Mouse (Mus musculus): Measurements from ENCODE around the gene Sntg2. TPM values are rescaled to one million over a fixed set of nuclear protein-coding genes. Genes with fewer than 3 reads are reported as not detected.

Sntg2 gene
- total and polyA plus RNA-seq, 3 experiments, result 0.29 to 0.55 (median 0.48) TPM

GRCm38 (mm10) chr12:30240891-30241290, 132.3 kb downstream of the Sntg2 start:
- intact Hi-C loops (cut with DNase I), result no loop called here
- WGBS, result 69% methylated on average over 3 of the region's 3 CpGs
- Histone ChIP-seq H3K4me1 (ENCODE audit: control insufficient read depth, insufficient read depth, low read length) (no peaks in the 10 kb centered on the region), H3K27ac (no peak overlapping the region), H3K36me3 (ENCODE audit: control insufficient read depth, insufficient read depth, low read length) (no peaks in the 10 kb centered on the region), H3K4me3 (no peak overlapping the region), H3K9ac (ENCODE audit: low read depth, low read length) (no peak overlapping the region), H3K79me2 (replicated peaks; ENCODE audit: control insufficient read depth, insufficient read depth, low read length) (no peaks in the 10 kb centered on the region), H3K27me3 (ENCODE audit: control insufficient read depth, insufficient read depth, low read length) (no peaks in the 10 kb centered on the region)
- DNase-seq, result no peak
- no peak for TF ChIP-seq POLR2A (IDR thresholded peaks at IDR 0.05; ENCODE audit: insufficient read depth, low read depth, low read length)

DNA sequence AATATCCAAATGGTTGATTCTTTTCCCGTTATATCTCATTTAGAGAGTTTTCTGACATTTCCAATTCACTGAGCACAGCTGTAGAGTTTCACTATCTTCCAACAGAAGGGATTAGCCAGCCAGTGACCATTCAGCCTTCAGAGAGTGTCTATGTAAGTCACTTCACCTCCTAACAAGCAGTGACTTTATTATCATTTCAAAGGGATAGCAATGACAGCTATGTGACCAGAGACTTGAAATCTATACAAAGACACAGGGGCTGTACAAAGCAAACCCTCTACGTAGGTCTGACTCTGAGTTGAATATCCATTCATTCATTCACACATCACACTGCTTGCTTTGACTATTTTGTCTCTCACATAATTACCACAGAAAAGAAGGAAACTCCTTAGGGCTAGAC, 138.2 kb downstream of the Sntg2 start:
- no peak for TF ChIP-seq EP300 (IDR thresholded peaks at IDR 0.05; ENCODE audit: insufficient read depth, low read depth, low read length)
- no peak for TF ChIP-seq CTCF (IDR thresholded peaks at IDR 0.05)
- no peak for TF ChIP-seq POLR2A (IDR thresholded peaks at IDR 0.05; ENCODE audit: insufficient read depth, low read depth, low read length)
- Histone ChIP-seq H3K36me3 (ENCODE audit: control insufficient read depth, insufficient read depth, low read length) (no peaks in the 10 kb centered on the region), H3K4me3 (no peak overlapping the region), H3K27me3 (ENCODE audit: control insufficient read depth, insufficient read depth, low read length) (no peaks in the 10 kb centered on the region), H3K4me1 (ENCODE audit: control insufficient read depth, insufficient read depth, low read length) (no peaks in the 10 kb centered on the region), H3K9ac (ENCODE audit: low read depth, low read length) (no peak overlapping the region), H3K27ac (no peak overlapping the region), H3K79me2 (replicated peaks; ENCODE audit: control insufficient read depth, insufficient read depth, low read length) (no peaks in the 10 kb centered on the region)
- WGBS, result 74% methylated on average over 2 of the region's 2 CpGs
- intact Hi-C loops (cut with DNase I), result no loop called here
- DNase-seq, result no peak

DNA sequence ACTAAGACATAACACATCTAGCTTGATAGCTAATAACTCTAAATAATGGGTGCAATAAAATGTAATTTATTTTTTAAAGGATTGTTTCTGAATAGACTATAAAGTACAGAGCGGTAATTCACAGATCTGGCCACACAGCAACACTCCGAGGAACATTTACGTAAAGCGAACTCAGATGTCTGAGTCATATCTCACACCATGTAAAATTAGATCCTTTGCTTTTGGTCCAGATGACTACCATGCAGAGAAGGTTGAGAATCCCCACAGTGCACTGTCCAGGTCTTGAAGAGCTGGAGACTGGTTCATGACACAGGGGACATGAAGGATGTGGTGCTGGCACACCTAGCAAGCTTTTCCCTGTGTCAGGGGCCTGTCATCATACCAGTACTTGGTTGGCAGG, 145.2 kb downstream of the Sntg2 start:
- TF ChIP-seq CTCF (IDR thresholded peaks at IDR 0.05), result no peak
- no peak for TF ChIP-seq EP300 (IDR thresholded peaks at IDR 0.05; ENCODE audit: insufficient read depth, low read depth, low read length)
- TF ChIP-seq POLR2A (IDR thresholded peaks at IDR 0.05; ENCODE audit: insufficient read depth, low read depth, low read length), result no peak
- DNase-seq, result no peak
- Histone ChIP-seq H3K4me1 (ENCODE audit: control insufficient read depth, insufficient read depth, low read length) (no peaks in the 10 kb centered on the region), H3K4me3 (no peak overlapping the region), H3K36me3 (ENCODE audit: control insufficient read depth, insufficient read depth, low read length) (no peaks in the 10 kb centered on the region), H3K27me3 (ENCODE audit: control insufficient read depth, insufficient read depth, low read length) (no peaks in the 10 kb centered on the region), H3K9ac (ENCODE audit: low read depth, low read length) (no peak overlapping the region), H3K27ac (no peak overlapping the region), H3K79me2 (replicated peaks; ENCODE audit: control insufficient read depth, insufficient read depth, low read length) (no peaks in the 10 kb centered on the region)
- intact Hi-C loops (cut with DNase I), result no loop called here
- 97% methylated on average over 4 of the region's 4 CpGs for WGBS

GRCm38 (mm10) chr12:30226247-30226646, 146.9 kb downstream of the Sntg2 start:
- TF ChIP-seq EP300 (IDR thresholded peaks at IDR 0.05; ENCODE audit: insufficient read depth, low read depth, low read length) (no peak), POLR2A (IDR thresholded peaks at IDR 0.05; ENCODE audit: insufficient read depth, low read depth, low read length) (no peak)
- no peaks in the 10 kb centered on the region for H3K36me3 ChIP-seq (ENCODE audit: control insufficient read depth, insufficient read depth, low read length)
- intact Hi-C loops (cut with DNase I), result no loop called here
- no peak for DNase-seq
- no peak overlapping the region for H3K27ac ChIP-seq
- no peak overlapping the region for H3K4me3 ChIP-seq
- no peak overlapping the region for H3K9ac ChIP-seq (ENCODE audit: low read depth, low read length)
- H3K4me1 ChIP-seq (ENCODE audit: control insufficient read depth, insufficient read depth, low read length), result no peaks in the 10 kb centered on the region
- WGBS, result 87% methylated on average over 5 of the region's 5 CpGs
- no peaks in the 10 kb centered on the region for H3K79me2 ChIP-seq (replicated peaks; ENCODE audit: control insufficient read depth, insufficient read depth, low read length)
- H3K27me3 ChIP-seq (ENCODE audit: control insufficient read depth, insufficient read depth, low read length), result no peaks in the 10 kb centered on the region

- H3K79me2 ChIP-seq (replicated peaks; ENCODE audit: control insufficient read depth, insufficient read depth, low read length), result no peaks in the 10 kb centered on the region
- no peak overlapping the region for H3K4me3 ChIP-seq
- WGBS, result 80% methylated on average over 6 of the region's 6 CpGs
- no peaks in the 10 kb centered on the region for H3K36me3 ChIP-seq (ENCODE audit: control insufficient read depth, insufficient read depth, low read length)
- TF ChIP-seq CTCF (IDR thresholded peaks at IDR 0.05), result no peak
- no peak for TF ChIP-seq POLR2A (IDR thresholded peaks at IDR 0.05; ENCODE audit: insufficient read depth, low read depth, low read length)
- no peak for TF ChIP-seq EP300 (IDR thresholded peaks at IDR 0.05; ENCODE audit: insufficient read depth, low read depth, low read length)
- H3K9ac ChIP-seq (ENCODE audit: low read depth, low read length), result no peak overlapping the region
- H3K27me3 ChIP-seq (ENCODE audit: control insufficient read depth, insufficient read depth, low read length), result no peaks in the 10 kb centered on the region
- no peaks in the 10 kb centered on the region for H3K4me1 ChIP-seq (ENCODE audit: control insufficient read depth, insufficient read depth, low read length)
- DNase-seq, result no peak
- H3K27ac ChIP-seq, result no peak overlapping the region
- intact Hi-C loops (cut with DNase I), result no loop called here
Observed at GRCm38 (mm10) chr12:30216762-30217441, 156.3 kb downstream of the Sntg2 start.

- TF ChIP-seq EP300 (IDR thresholded peaks at IDR 0.05; ENCODE audit: insufficient read depth, low read depth, low read length), result no peak
- H3K4me1 ChIP-seq (ENCODE audit: control insufficient read depth, insufficient read depth, low read length), result no peaks in the 10 kb centered on the region
- intact Hi-C loops (cut with DNase I), result no loop called here
- 55% methylated on average over 2 of the region's 2 CpGs for WGBS
- no peak overlapping the region for H3K9ac ChIP-seq (ENCODE audit: low read depth, low read length)
- H3K79me2 ChIP-seq (replicated peaks; ENCODE audit: control insufficient read depth, insufficient read depth, low read length), result no peaks in the 10 kb centered on the region
- no peaks in the 10 kb centered on the region for H3K27me3 ChIP-seq (ENCODE audit: control insufficient read depth, insufficient read depth, low read length)
- no peak for DNase-seq
- no peaks in the 10 kb centered on the region for H3K36me3 ChIP-seq (ENCODE audit: control insufficient read depth, insufficient read depth, low read length)
- H3K27ac ChIP-seq, result no peak overlapping the region
- no peak overlapping the region for H3K4me3 ChIP-seq
Observed at GRCm38 (mm10) chr12:30214761-30215160, 158.4 kb downstream of the Sntg2 start.

All from heart, adult 2 months (tissue).